Mouse (Mus musculus) cerebellum, adult 9-10 months (tissue): ENCODE data around the gene Ap1m2.
"Not testable (repeated sequence)": the region's sequence is repeated elsewhere in the genome, so short reads cannot be mapped to it uniquely, and the experiment has no call there.

Experiments
- DNase-seq: peaks from one replicate; pipeline ENCODE4 v3.0.0; 2022

Gene Ap1m2

GRCm38 (mm10) chr9:21324269-21324668 lies 12.1 kb upstream of the Ap1m2 start:
- DNase-seq, result no peak

GRCm38 (mm10) chr9:21322917-21323297 lies 10.8 kb upstream of the Ap1m2 start:
- not testable (repeated sequence) for DNase-seq

GRCm38 (mm10) chr9:21322211-21322916 lies 10.2 kb upstream of the Ap1m2 start:
- DNase-seq, result peak; percentile 27

- DNase-seq, result peak; percentile 34
Measured at GRCm38 (mm10) chr9:21321513-21321835, 9.3 kb upstream of the Ap1m2 start.

- DNase-seq, result peak; percentile 84
Measured at GRCm38 (mm10) chr9:21320619-21321512, 8.7 kb upstream of the Ap1m2 start, which contains the start of gene Slc44a2. Gene Slc44a2 (plus strand): TSS chr9:21320698.

GRCm38 (mm10) chr9:21320280-21320618 lies 8.1 kb upstream of the Ap1m2 start:
- DNase-seq, result no peak

GRCm38 (mm10) chr9:21319503-21319902 lies 7.4 kb upstream of the Ap1m2 start:
- DNase-seq, result no peak

GRCm38 (mm10) chr9:21318792-21319191 lies 6.7 kb upstream of the Ap1m2 start:
- DNase-seq, result no peak

- no peak for DNase-seq
Measured at GRCm38 (mm10) chr9:21316696-21317095, 4.6 kb upstream of the Ap1m2 start.

- no peak for DNase-seq
Measured at GRCm38 (mm10) chr9:21315421-21315820, 3.3 kb upstream of the Ap1m2 start.

GRCm38 (mm10) chr9:21314367-21315140 lies 2.4 kb upstream of the Ap1m2 start:
- no peak for DNase-seq

- peak; percentile 89 for DNase-seq
Measured at GRCm38 (mm10) chr9:21313394-21313793, 1.3 kb upstream of the Ap1m2 start.

GRCm38 (mm10) chr9:21311695-21312094 lies 442 bp downstream of the Ap1m2 start:
- DNase-seq, result no peak

- no peak for DNase-seq
Measured at GRCm38 (mm10) chr9:21309150-21309741, 2.9 kb downstream of the Ap1m2 start.

- DNase-seq, result no peak
Measured at GRCm38 (mm10) chr9:21305065-21305464, 7.1 kb downstream of the Ap1m2 start.

- DNase-seq, result no peak
Measured at GRCm38 (mm10) chr9:21299014-21299413, 13.1 kb downstream of the Ap1m2 start.

GRCm38 (mm10) chr9:21292271-21292670 lies 19.9 kb downstream of the Ap1m2 start:
- DNase-seq, result peak; percentile 58

GRCm38 (mm10) chr9:21291868-21292267 lies 20.3 kb downstream of the Ap1m2 start:
- DNase-seq, result not testable (repeated sequence)

GRCm38 (mm10) chr9:21291022-21291787 lies 20.9 kb downstream of the Ap1m2 start, which contains the start of gene Cdkn2d:
Gene Cdkn2d (minus strand): TSS chr9:21291407.
- DNase-seq, result peak; percentile 100

- DNase-seq, result peak; percentile 77
Measured at GRCm38 (mm10) chr9:21290589-21290988, 21.5 kb downstream of the Ap1m2 start.

GRCm38 (mm10) chr9:21289337-21289671 lies 22.8 kb downstream of the Ap1m2 start:
- DNase-seq, result peak; percentile 58
